Mouse (Mus musculus) olfactory bulb, adult 2 months (tissue): Measurements from ENCODE around the gene Pigs.

Experiments
- CTCF ChIP-seq: fragments of 200-500 bp; IDR thresholded peaks from 2 replicates; pipeline ENCODE4 v1.5.1; 2012; ENCODE audit warnings: low read depth, mild to moderate bottlenecking, low read length, moderate library complexity; ENCODE audit not compliant: insufficient read depth
- POLR2A ChIP-seq: fragments of 200-500 bp; IDR thresholded peaks from 2 replicates; pipeline ENCODE4 v1.6.1; 2012; ENCODE audit warnings: mild to moderate bottlenecking, low read depth, low read length, moderate library complexity; ENCODE audit not compliant: insufficient read depth

DNA sequence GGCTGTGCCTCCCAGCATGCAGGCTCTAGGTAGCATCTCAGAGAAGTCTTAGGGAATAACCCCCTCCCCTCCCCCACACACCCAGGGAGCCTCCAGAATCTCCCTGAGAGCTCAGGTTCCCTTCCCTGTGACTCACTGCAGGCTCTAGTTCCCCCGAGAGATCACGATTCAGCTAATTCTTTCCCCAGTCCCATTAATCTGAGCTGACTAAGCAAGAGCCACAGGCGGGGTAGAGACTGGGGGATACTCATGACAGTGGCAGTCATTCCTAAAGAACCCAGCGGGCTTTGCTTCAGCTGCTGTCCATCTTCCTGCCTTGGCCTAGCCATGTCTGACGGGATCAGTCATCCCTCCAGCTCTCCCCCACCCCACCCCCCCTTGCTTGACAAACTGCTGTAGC lies 54.5 kb downstream of the Pigs start:
- TF ChIP-seq POLR2A, result no peak
- TF ChIP-seq CTCF, result no peak
